Mouse (Mus musculus) neural tube, embryonic 11.5 days (tissue): ENCODE data around the gene Ero1l. TPM values are rescaled to one million over a fixed set of nuclear protein-coding genes. Genes with fewer than 3 reads are reported as not detected.

Source experiments
- ATAC-seq: fragments of 200-750 bp; cut with Nextera tagmentation; 2 replicates; pipeline ENCODE4 v1.8.0; 2017; ENCODE audit warnings: moderate number of reproducible peaks, mild to moderate bottlenecking, moderate TSS enrichment, moderate library complexity; ENCODE audit not compliant: insufficient read depth, low FRiP score, low TSS enrichment
- DNase-seq: peaks from one replicate; pipeline ENCODE4 v3.0.0-alpha.2; 2015; ENCODE audit warnings: low spot score
- H3K27ac ChIP-seq: fragments of 300-500 bp; sonication (generic); 2 replicates; pipeline ENCODE4 v1.5.1; 2014; ENCODE audit warnings: low read depth, mild to moderate bottlenecking, low read length
- H3K27me3 ChIP-seq: fragments of 300-500 bp; sonication (generic); 2 replicates; pipeline ENCODE4 v1.6.1; 2014; ENCODE audit warnings: mild to moderate bottlenecking, low read length, mixed read lengths; ENCODE audit not compliant: control insufficient read depth, insufficient read depth
- H3K36me3 ChIP-seq: fragments of 300-500 bp; sonication (generic); 2 replicates; pipeline ENCODE4 v1.6.1; 2014; ENCODE audit warnings: mild to moderate bottlenecking, low read length, moderate library complexity, mixed read lengths; ENCODE audit not compliant: control insufficient read depth, insufficient read depth
- H3K4me1 ChIP-seq: fragments of 300-500 bp; sonication (generic); 2 replicates; pipeline ENCODE4 v1.6.1; 2014; ENCODE audit warnings: low read length, mixed read lengths; ENCODE audit not compliant: control insufficient read depth, insufficient read depth
- H3K4me2 ChIP-seq: fragments of 300-500 bp; sonication (generic); 2 replicates; pipeline ENCODE4 v1.6.1; 2014; ENCODE audit warnings: low read depth, mild to moderate bottlenecking, moderate library complexity
- H3K4me3 ChIP-seq: fragments of 300-500 bp; sonication (generic); 2 replicates; pipeline ENCODE4 v1.5.1; 2014; ENCODE audit warnings: low read depth, low read length
- H3K9ac ChIP-seq: fragments of 300-500 bp; sonication (generic); 2 replicates; pipeline ENCODE4 v1.6.1; 2014; ENCODE audit warnings: mild to moderate bottlenecking, low read length
- H3K9me3 ChIP-seq: fragments of 300-500 bp; sonication (generic); 2 replicates; pipeline ENCODE4 v1.6.1; 2016; ENCODE audit warnings: low read length; ENCODE audit not compliant: control insufficient read depth
- WGBS: fragments of 180-500 bp; shearing (Covaris S2); extraction: QIAGEN DNeasy Blood & Tissue Kit; methylation state at CpG from one replicate; pipeline ENCODE4 v1.1.7; 2014; 5-methylcytosine and 5-hydroxymethylcytosine counted together
- polyA plus RNA-seq: library from polyadenylated mRNA; unstranded; fragments of >200 nt; fragmentation: Nextera tagmentation; extraction: Ambion mirVana; gene quantifications from 2 replicates; pipeline ENCODE4 v1.2.1, GENCODE M21; 2014

The Ero1l gene
- polyA plus RNA-seq, 1 experiment from 2014 or later = 34.5 TPM

DNA sequence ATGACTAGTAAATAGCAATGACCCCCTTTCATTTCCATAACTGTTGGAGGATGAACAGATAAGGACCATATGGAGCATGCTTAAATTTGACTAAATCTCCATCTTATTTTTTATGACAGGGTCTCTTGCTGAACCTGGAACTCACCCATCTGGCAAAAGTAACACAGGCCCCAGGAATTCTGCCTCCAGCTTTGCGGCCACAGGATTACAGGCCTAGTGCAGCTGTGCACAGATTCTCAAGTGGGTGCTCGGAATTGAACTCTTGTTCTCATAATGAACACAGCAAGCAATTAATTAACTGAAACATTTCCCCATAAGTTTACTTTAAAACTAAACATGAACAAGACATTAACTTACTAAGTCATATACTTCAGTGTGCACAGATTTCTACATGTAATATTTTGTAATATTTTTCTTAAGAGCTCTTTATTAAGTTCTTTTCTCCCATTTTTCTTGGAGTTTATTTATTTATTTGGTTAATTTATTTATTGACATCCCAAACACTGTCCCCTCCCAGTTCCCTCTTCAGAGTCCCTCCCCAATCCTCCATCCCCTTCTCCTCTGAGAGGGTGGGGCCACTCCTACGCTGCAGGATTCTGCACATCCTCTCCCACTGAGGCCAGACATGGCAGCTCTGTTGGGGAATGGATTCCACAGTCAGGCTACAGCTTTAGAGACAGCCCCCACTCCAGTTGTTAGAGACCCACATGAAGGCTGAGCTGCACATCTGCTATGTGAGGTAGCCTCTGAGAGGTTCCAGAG lies 54.6 kb downstream of the Ero1l start:
- Histone ChIP-seq H3K4me3 (no peak overlapping the region), H3K27ac (no peak overlapping the region), H3K9ac (no peak overlapping the region), H3K4me2 (no peak overlapping the region), H3K4me1 (no peaks in the 10 kb centered on the region), H3K9me3 (no peaks in the 10 kb centered on the region), H3K36me3 (no peaks in the 10 kb centered on the region), H3K27me3 (no peaks in the 10 kb centered on the region)
- 88% methylated on average over 3 of the region's 3 CpGs for WGBS
- no peak for ATAC-seq
- no peak for DNase-seq

DNA sequence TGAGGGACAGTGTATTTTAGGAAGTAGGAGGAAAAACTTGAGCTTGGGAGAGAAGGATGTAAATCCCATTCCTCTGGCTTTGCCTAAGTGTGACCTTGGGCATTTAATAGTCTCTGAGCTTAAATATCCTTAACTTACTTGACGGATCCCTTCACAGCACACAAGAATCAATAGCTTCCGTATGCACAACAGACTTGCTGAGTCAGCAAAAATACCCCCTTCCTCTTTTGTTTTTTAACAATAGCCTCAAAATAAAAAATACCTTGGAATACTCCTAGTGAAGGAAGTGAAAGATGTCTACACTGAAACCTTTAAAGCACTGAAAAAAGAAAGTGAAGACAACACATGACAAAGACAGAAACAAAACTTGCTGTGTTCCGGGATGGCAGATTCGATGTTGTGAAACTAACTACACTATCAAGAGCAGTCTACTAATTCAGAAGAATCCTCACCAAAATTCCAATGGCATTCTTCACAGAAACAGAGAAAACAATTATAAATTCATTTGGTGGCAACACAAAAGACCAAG lies 67.0 kb downstream of the Ero1l start:
- H3K4me1 ChIP-seq = no peaks in the 10 kb centered on the region
- DNase-seq (no peak), ATAC-seq (no peak)
- H3K4me3 ChIP-seq = no peak overlapping the region
- H3K9ac ChIP-seq = no peak overlapping the region
- H3K36me3 ChIP-seq = no peaks in the 10 kb centered on the region
- no peaks in the 10 kb centered on the region for H3K9me3 ChIP-seq
- no peaks in the 10 kb centered on the region for H3K27me3 ChIP-seq
- no peak overlapping the region for H3K27ac ChIP-seq
- 91% methylated on average over 4 of the region's 4 CpGs for WGBS
- H3K4me2 ChIP-seq = no peak overlapping the region

DNA sequence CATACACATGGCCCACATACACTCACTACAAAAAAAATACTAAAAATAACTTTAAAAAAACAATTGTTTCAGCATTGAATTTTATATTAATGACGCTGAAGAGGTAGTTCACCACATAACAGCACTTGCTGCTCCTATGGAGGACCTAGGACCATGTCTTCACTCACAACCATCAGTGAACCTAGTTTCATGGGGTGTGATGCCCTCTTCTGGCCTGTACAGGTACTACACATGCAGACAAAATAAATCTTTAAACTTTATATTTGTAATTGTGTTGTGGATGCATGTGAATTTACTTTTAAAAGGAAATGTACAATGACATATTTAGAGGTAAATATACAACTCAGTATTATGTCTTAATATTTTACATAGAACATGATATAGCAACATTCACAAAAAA lies 77.0 kb downstream of the Ero1l start:
- Histone ChIP-seq H3K4me2 (no peak overlapping the region), H3K4me1 (no peaks in the 10 kb centered on the region), H3K9me3 (no peaks in the 10 kb centered on the region), H3K9ac (no peak overlapping the region), H3K27me3 (no peaks in the 10 kb centered on the region), H3K36me3 (no peaks in the 10 kb centered on the region), H3K4me3 (no peak overlapping the region), H3K27ac (no peak overlapping the region)
- 35% methylated on average over 1 of the region's 1 CpGs for WGBS
- no peak for DNase-seq
- no peak for ATAC-seq

DNA sequence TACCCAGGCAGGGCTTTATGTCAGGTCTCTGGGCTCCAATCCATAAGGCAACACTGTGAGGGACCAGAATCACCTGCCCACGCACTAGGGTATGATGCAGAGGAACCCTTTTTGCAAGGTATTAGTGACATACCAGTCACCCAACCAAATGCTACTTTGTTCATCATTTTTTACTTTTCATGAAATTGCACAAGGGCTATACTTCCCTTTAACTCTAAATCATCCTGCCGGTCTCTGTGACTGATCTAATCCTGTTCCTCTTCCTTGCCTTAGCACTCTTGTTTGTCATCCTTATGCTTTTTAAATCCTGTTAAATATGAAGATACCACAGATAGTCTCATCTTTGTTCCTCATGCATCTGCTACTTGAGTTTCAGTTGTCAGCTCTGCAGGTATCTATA lies 79.5 kb downstream of the Ero1l start:
- Histone ChIP-seq H3K9ac (no peak overlapping the region), H3K27me3 (no peaks in the 10 kb centered on the region), H3K36me3 (no peaks in the 10 kb centered on the region), H3K4me2 (no peak overlapping the region), H3K9me3 (no peaks in the 10 kb centered on the region), H3K4me3 (no peak overlapping the region), H3K27ac (no peak overlapping the region), H3K4me1 (no peaks in the 10 kb centered on the region)
- 83% methylated on average over 2 of the region's 2 CpGs for WGBS
- DNase-seq = no peak
- no peak for ATAC-seq

Other genes with a start within 250 kb of the Ero1l start
- gene Gpr137c, start 99.1 kb downstream of the Ero1l start, polyA plus RNA-seq = 6.3 and 7.5 TPM in 2 replicates
- 24.5 and 25.6 TPM in 2 replicates for gene Txndc16, start 98.4 kb downstream of the Ero1l start, polyA plus RNA-seq
- gene Psmc6, start 11.0 kb upstream of the Ero1l start, polyA plus RNA-seq = 247 TPM in 2 replicates
- gene Styx, start 32.3 kb upstream of the Ero1l start, polyA plus RNA-seq = 35.6 and 38.8 TPM in 2 replicates
- 39.7 and 40.3 TPM in 2 replicates for gene Gnpnat1, start 86.1 kb upstream of the Ero1l start, polyA plus RNA-seq
- gene Fermt2, start 211.3 kb upstream of the Ero1l start, polyA plus RNA-seq = 71.8 and 75.5 TPM in 2 replicates